Mouse (Mus musculus): ENCODE data around the gene Gramd2. TPM values are rescaled to one million over a fixed set of nuclear protein-coding genes. Genes with fewer than 3 reads are reported as not detected.

Gene Gramd2
- polyA plus RNA-seq, 1 experiment, result 113 TPM

DNA sequence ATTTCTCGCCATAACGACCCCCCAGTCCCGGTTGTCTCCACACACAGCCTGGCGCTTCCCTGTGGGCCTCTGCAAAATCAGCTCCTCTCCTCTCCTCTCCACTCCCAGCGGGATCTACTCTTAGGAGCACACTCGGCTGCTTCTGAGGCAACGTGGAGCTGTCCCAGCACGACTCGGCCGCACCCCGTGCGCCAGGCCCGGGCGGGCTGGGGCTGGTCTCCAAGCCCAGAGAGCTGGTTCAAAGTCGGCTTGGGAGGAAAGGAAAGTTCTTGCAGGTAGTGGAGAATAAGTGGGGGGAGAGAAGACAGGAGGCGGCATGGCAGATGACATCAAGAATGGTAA is 561 bp downstream of the Gramd2 start:
- H3K4me3 ChIP-seq (replicated peaks; ENCODE audit: extremely low read depth, low read depth, low read length), result peak overlapping the region; percentile 48
- no peaks in the 10 kb centered on the region for H3K4me1 ChIP-seq (ENCODE audit: control insufficient read depth, insufficient read depth, low read length)
- no peak for TF ChIP-seq POLR2A (IDR thresholded peaks at IDR 0.05; ENCODE audit: borderline replicate concordance, extremely low read depth, low read depth, low read length)
- no peak for TF ChIP-seq CTCF (IDR thresholded peaks at IDR 0.05; ENCODE audit: insufficient read depth, low read length)
- WGBS, result 32% methylated on average over 16 of the region's 16 CpGs
- DNase-seq, result no peak

DNA sequence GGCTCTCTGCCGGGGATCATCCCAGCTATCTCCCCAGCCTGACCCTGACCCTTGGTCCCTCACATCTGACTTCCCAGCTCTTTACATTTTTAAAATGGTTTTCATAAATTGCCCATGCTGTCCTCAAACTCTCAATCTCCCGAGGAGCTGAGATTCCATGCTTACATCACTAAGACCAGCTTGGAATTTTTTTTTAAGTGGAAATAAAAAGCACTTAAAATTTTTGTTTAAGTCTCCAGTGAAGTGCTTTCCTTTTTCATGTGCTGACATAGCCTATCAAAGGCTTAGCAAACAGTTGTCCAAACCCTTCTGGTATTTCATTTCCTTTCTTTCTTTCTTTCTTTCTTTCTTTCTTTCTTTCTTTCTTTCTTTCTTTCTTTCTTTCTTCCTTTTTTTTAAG is 4.1 kb downstream of the Gramd2 start:
- no peak overlapping the region for H3K4me3 ChIP-seq (replicated peaks; ENCODE audit: extremely low read depth, low read depth, low read length)
- 35% methylated on average over 2 of the region's 2 CpGs for WGBS
- DNase-seq, result no peak
- H3K4me1 ChIP-seq (ENCODE audit: control insufficient read depth, insufficient read depth, low read length), result no peaks in the 10 kb centered on the region; the same call in 1 of the 2 replicates
- TF ChIP-seq POLR2A (IDR thresholded peaks at IDR 0.05; ENCODE audit: borderline replicate concordance, extremely low read depth, low read depth, low read length) (no peak), CTCF (IDR thresholded peaks at IDR 0.05; ENCODE audit: insufficient read depth, low read length) (no peak)

DNA sequence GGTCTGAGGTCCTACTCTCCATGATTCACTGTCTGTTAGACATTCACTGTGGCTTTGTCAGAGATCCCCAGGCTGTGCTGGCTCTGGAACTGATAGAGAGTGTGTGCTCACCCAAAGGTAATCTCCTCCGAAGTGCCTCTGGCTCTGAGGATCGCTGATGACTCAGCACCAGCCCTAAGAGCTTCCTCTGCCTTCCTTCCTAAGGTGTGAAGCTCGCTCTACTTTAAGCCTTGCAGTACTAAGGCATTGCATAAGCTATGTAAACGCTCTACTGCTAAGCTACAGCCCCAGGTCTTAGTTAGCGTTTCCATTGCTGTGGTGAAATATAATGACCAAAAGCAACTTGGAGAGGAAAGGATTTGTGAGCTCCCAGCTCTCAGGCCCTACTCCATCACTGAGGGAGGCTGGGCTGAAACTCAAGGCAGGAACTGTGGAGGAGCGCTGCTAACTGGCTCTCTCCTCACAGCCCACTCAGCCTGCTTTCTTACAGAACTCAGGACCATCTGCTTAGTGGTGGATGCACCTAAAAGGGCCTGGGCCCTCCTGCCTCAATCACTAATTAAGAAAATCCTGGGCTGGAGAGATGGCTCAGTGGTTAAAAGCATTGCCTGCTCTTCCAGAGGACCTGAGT is 7.6 kb downstream of the Gramd2 start:
- Histone ChIP-seq H3K4me1 (ENCODE audit: control insufficient read depth, insufficient read depth, low read length) (peaks cover 2% of the 10 kb centered on the region; the same call in 1 of the 2 replicates), H3K4me3 (replicated peaks; ENCODE audit: extremely low read depth, low read depth, low read length) (no peak overlapping the region)
- TF ChIP-seq CTCF (IDR thresholded peaks at IDR 0.05; ENCODE audit: insufficient read depth, low read length), result no peak
- TF ChIP-seq POLR2A (IDR thresholded peaks at IDR 0.05; ENCODE audit: borderline replicate concordance, extremely low read depth, low read depth, low read length), result no peak; the same call in 1 of the 2 replicates
- 32% methylated on average over 6 of the region's 6 CpGs for WGBS
- DNase-seq, result peak; percentile 52

DNA sequence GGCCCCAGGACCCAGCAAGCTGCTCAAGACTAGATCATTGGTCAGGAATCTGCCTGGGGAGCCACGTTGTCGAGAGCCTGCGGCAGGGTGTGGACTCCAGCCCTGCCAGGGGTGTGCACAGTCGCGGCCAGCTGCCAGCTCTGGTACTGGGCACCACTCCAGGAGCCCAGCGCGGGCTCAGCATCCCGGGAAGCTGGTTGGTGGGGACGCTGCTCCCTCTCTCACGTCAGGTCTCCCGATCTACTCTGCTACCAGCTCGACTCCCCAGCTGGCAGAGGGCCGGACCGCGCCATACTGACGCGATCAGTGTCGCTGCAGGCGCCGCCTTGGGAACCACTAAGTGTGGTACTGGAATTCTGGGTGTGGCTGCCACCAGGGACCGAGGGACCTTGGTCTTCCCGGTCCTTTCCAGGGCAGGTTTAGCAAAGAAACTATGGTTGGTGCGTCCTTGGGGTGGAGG is 11.7 kb downstream of the Gramd2 start:
- WGBS, result 7% methylated on average over 23 of the region's 23 CpGs
- peak overlapping the region; percentile 27 for H3K4me3 ChIP-seq (replicated peaks; ENCODE audit: extremely low read depth, low read depth, low read length)
- peaks cover 13% of the 10 kb centered on the region for H3K4me1 ChIP-seq (ENCODE audit: control insufficient read depth, insufficient read depth, low read length)
- no peak for TF ChIP-seq CTCF (IDR thresholded peaks at IDR 0.05; ENCODE audit: insufficient read depth, low read length)
- TF ChIP-seq POLR2A (IDR thresholded peaks at IDR 0.05; ENCODE audit: borderline replicate concordance, extremely low read depth, low read depth, low read length), result no peak; the same call in 1 of the 2 replicates
- DNase-seq, result peak; percentile 91

DNA sequence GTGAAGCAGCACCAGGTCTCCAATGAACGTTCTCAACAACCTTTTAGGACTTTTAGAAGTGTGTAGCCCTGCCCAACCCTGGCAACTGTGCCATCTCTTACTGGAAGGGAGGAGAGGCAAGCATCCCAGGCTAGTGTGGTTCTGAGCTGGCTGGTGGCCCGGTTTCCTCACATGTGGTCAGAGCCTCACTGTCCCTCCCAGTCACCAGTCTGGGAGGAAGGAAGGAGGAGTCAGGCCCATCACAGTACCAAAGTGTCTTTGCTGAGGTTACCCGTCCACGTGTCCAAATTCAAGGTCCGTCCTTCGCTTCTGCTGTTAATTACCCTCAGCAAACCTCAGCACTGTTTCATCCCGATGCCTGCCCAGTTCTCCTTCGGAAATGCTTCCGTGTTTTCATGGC is 12.2 kb downstream of the Gramd2 start:
- peak overlapping the region; percentile 27 for H3K4me3 ChIP-seq (replicated peaks; ENCODE audit: extremely low read depth, low read depth, low read length)
- WGBS, result 31% methylated on average over 9 of the region's 9 CpGs
- DNase-seq, result peak; percentile 63
- H3K4me1 ChIP-seq (ENCODE audit: control insufficient read depth, insufficient read depth, low read length), result peaks cover 13% of the 10 kb centered on the region
- TF ChIP-seq POLR2A (IDR thresholded peaks at IDR 0.05; ENCODE audit: borderline replicate concordance, extremely low read depth, low read depth, low read length) (peak; percentile 43; the same call in 1 of the 2 replicates), CTCF (IDR thresholded peaks at IDR 0.05; ENCODE audit: insufficient read depth, low read length) (no peak)

DNA sequence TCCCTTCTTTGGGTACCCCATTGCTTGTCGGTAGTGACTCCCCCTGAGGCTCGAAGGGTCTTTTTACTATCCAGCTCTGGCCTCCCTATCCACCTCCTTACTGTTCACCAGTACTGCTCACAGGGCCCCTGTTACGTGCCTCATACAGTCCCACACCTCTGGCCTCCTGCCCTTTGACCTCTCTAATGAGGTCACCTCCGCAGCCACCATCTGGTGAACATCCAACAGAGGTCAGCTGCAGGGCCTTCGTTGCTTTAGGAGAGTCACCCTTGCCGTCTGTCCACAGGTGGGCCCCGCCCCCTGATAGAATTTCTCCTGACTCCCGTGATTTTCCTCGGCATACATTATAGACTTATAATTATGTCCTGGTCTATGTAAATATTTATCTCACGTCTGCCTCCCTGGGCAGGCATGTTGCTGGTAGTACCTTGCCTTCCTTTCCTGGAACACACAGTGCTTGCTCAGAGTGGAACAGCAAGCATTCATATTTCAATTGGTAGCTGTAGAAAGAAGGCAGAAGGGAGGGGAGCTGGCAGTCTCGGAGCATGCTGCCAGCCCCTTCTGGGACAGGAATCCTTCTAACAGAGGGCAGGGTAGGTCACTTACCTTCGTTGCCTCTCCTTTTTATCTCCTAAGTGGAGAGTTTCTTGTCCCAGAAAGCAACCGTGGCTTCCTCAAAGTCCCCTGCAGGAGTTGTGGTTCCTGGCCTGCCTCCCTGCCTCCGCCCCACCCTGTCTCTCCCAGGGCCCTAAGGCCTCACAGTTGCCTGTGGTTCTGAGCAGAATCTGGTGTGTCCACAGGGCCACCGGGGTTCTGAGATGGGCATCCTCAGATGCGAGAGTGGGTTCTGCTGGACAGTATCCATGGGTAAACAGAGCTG is 14.9 kb downstream of the Gramd2 start:
- 43% methylated on average over 16 of the region's 16 CpGs for WGBS
- peak; percentile 62 for DNase-seq
- peaks cover 13% of the 10 kb centered on the region for H3K4me1 ChIP-seq (ENCODE audit: control insufficient read depth, insufficient read depth, low read length)
- TF ChIP-seq POLR2A (IDR thresholded peaks at IDR 0.05; ENCODE audit: borderline replicate concordance, extremely low read depth, low read depth, low read length) (peak; percentile 41; the same call in 1 of the 2 replicates), CTCF (IDR thresholded peaks at IDR 0.05; ENCODE audit: insufficient read depth, low read length) (no peak)
- no peak overlapping the region for H3K4me3 ChIP-seq (replicated peaks; ENCODE audit: extremely low read depth, low read depth, low read length)

DNA sequence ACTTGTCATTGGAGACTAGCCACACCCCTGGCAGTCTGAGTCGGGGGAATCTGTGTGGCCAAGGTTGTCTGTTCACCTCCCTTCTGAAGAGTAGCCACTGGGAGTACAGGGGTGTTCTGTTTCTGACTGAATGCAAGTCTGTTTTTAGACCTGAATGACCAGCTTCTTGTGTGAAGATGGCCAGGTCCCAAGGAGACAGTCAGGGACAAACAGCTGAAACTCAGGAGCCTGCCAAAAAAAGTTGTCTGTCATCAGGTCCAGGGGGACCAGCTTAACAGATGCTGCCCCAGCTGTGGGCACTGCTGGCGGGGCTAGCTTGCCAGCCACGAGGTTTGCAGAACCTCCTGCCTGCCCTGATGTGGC is 15.5 kb downstream of the Gramd2 start:
- TF ChIP-seq CTCF (IDR thresholded peaks at IDR 0.05; ENCODE audit: insufficient read depth, low read length) (no peak), POLR2A (IDR thresholded peaks at IDR 0.05; ENCODE audit: borderline replicate concordance, extremely low read depth, low read depth, low read length) (no peak)
- 24% methylated on average over 3 of the region's 3 CpGs for WGBS
- Histone ChIP-seq H3K4me1 (ENCODE audit: control insufficient read depth, insufficient read depth, low read length) (peaks cover 13% of the 10 kb centered on the region), H3K4me3 (replicated peaks; ENCODE audit: extremely low read depth, low read depth, low read length) (no peak overlapping the region)
- peak; percentile 31 for DNase-seq

DNA sequence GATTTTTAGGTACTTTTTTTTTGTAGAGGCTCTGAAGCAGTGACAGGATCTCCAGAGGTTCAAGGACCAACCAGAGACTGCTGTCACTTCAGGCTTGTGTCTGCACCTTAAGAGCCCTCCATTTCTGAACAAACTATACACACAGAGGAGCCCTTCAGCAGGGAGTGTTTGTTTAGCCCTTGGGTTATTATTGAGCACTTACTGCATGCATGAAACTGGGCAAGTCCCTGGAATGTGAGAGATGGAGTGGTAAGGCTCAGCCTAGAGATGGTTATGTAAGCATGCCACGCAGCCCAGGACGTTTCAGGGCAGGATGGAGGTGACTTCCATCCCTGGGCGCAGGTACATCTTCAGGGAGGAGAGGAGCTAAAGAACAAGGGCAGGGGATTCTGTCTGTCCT is 16.4 kb downstream of the Gramd2 start:
- DNase-seq, result peak; percentile 67
- TF ChIP-seq CTCF (IDR thresholded peaks at IDR 0.05; ENCODE audit: insufficient read depth, low read length) (no peak), POLR2A (IDR thresholded peaks at IDR 0.05; ENCODE audit: borderline replicate concordance, extremely low read depth, low read depth, low read length) (peak; percentile 32; the same call in 1 of the 2 replicates)
- 71% methylated on average over 3 of the region's 3 CpGs for WGBS
- H3K4me3 ChIP-seq (replicated peaks; ENCODE audit: extremely low read depth, low read depth, low read length), result no peak overlapping the region
- H3K4me1 ChIP-seq (ENCODE audit: control insufficient read depth, insufficient read depth, low read length), result peaks cover 16% of the 10 kb centered on the region

- WGBS, result 43% methylated on average over 7 of the region's 7 CpGs
- DNase-seq, result peak; percentile 58
- TF ChIP-seq POLR2A (IDR thresholded peaks at IDR 0.05; ENCODE audit: borderline replicate concordance, extremely low read depth, low read depth, low read length), result no peak
- TF ChIP-seq CTCF (IDR thresholded peaks at IDR 0.05; ENCODE audit: insufficient read depth, low read length), result no peak
- Histone ChIP-seq H3K4me1 (ENCODE audit: control insufficient read depth, insufficient read depth, low read length) (peaks cover 3% of the 10 kb centered on the region; the same call in 1 of the 2 replicates), H3K4me3 (replicated peaks; ENCODE audit: extremely low read depth, low read depth, low read length) (no peak overlapping the region)
Observed at GRCm38 (mm10) chr9:59701094-59701493, 21.1 kb downstream of the Gramd2 start.
